Mouse (Mus musculus): ENCODE measurements at regions not wholly inside any gene's neighbourhood (a gene's known extent, or its start where the extent isn't known, plus 50 kb on each side); places are given as distances from the start of the nearest gene placed in this dataset.

GRCm38 (mm10) chr11:19606943-19607342 lies 317.2 kb upstream of the Spred2 start:
- DNase-seq (ENCODE audit: extremely low spot score, low spot score), result peak; percentile 6
- WGBS, result 94% methylated on average over 8 of the region's 8 CpGs
- no peak overlapping the region for H3K27ac ChIP-seq
- H3K27me3 ChIP-seq (ENCODE audit: poor library complexity, severe bottlenecking), result no peaks in the 10 kb centered on the region
- no peaks in the 10 kb centered on the region for H3K36me3 ChIP-seq (replicated peaks)
- no peaks in the 10 kb centered on the region for H3K4me1 ChIP-seq
- H3K4me3 ChIP-seq, result no peak overlapping the region
- H3K9me3 ChIP-seq, result no peaks in the 10 kb centered on the region

- Histone ChIP-seq H3K9me3 (no peaks in the 10 kb centered on the region), H3K27me3 (ENCODE audit: poor library complexity, severe bottlenecking) (no peaks in the 10 kb centered on the region), H3K36me3 (replicated peaks) (no peaks in the 10 kb centered on the region), H3K4me1 (no peaks in the 10 kb centered on the region), H3K27ac (no peak overlapping the region), H3K4me3 (no peak overlapping the region)
- peak; percentile 5 for DNase-seq (ENCODE audit: extremely low spot score, low spot score)
Measured at GRCm38 (mm10) chr11:19607941-19608340, 316.2 kb upstream of the Spred2 start.

GRCm38 (mm10) chr11:19608523-19608922 lies 315.7 kb upstream of the Spred2 start:
- Histone ChIP-seq H3K36me3 (replicated peaks) (no peaks in the 10 kb centered on the region), H3K9me3 (no peaks in the 10 kb centered on the region), H3K4me3 (no peak overlapping the region), H3K4me1 (no peaks in the 10 kb centered on the region), H3K27ac (no peak overlapping the region), H3K27me3 (ENCODE audit: poor library complexity, severe bottlenecking) (no peaks in the 10 kb centered on the region)
- WGBS, result 97% methylated on average over 4 of the region's 4 CpGs
- peak; percentile 7 for DNase-seq (ENCODE audit: extremely low spot score, low spot score)

- H3K4me1 ChIP-seq, result no peaks in the 10 kb centered on the region
- 90% methylated on average over 6 of the region's 6 CpGs for WGBS
- H3K4me3 ChIP-seq, result no peak overlapping the region
- H3K27ac ChIP-seq, result no peak overlapping the region
- no peaks in the 10 kb centered on the region for H3K9me3 ChIP-seq
- H3K27me3 ChIP-seq (ENCODE audit: poor library complexity, severe bottlenecking), result no peaks in the 10 kb centered on the region
- peak; percentile 4 for DNase-seq (ENCODE audit: extremely low spot score, low spot score)
- H3K36me3 ChIP-seq (replicated peaks), result no peaks in the 10 kb centered on the region
Measured at GRCm38 (mm10) chr11:19610559-19610958, 313.6 kb upstream of the Spred2 start.

- no peak for DNase-seq (ENCODE audit: extremely low spot score, low spot score)
- no peaks in the 10 kb centered on the region for H3K27me3 ChIP-seq (ENCODE audit: poor library complexity, severe bottlenecking)
- no peaks in the 10 kb centered on the region for H3K9me3 ChIP-seq
- H3K27ac ChIP-seq, result no peak overlapping the region
- no peak overlapping the region for H3K4me3 ChIP-seq
- H3K36me3 ChIP-seq (replicated peaks), result no peaks in the 10 kb centered on the region
- no peaks in the 10 kb centered on the region for H3K4me1 ChIP-seq
- 90% methylated on average over 4 of the region's 4 CpGs for WGBS
Measured at GRCm38 (mm10) chr11:19611217-19611616, 313.0 kb upstream of the Spred2 start.

GRCm38 (mm10) chr11:19616520-19616919 lies 307.7 kb upstream of the Spred2 start:
- no peak for DNase-seq (ENCODE audit: extremely low spot score, low spot score)
- Histone ChIP-seq H3K9me3 (no peaks in the 10 kb centered on the region), H3K27ac (no peak overlapping the region), H3K27me3 (ENCODE audit: poor library complexity, severe bottlenecking) (no peaks in the 10 kb centered on the region), H3K36me3 (replicated peaks) (no peaks in the 10 kb centered on the region), H3K4me3 (no peak overlapping the region), H3K4me1 (no peaks in the 10 kb centered on the region)
- 86% methylated on average over 4 of the region's 4 CpGs for WGBS

- DNase-seq (ENCODE audit: extremely low spot score, low spot score), result no peak
- Histone ChIP-seq H3K27ac (no peak overlapping the region), H3K9me3 (peaks cover 6% of the 10 kb centered on the region), H3K27me3 (ENCODE audit: poor library complexity, severe bottlenecking) (no peaks in the 10 kb centered on the region), H3K4me3 (no peak overlapping the region), H3K36me3 (replicated peaks) (no peaks in the 10 kb centered on the region), H3K4me1 (no peaks in the 10 kb centered on the region)
- 80% methylated on average over 13 of the region's 13 CpGs for WGBS
Measured at GRCm38 (mm10) chr11:19619494-19619893, 304.7 kb upstream of the Spred2 start.

GRCm38 (mm10) chr11:19631055-19631695 lies 293.0 kb upstream of the Spred2 start:
- no peaks in the 10 kb centered on the region for H3K36me3 ChIP-seq (replicated peaks)
- 83% methylated on average over 6 of the region's 6 CpGs for whole genome bisulfite sequencing
- no peaks in the 10 kb centered on the region for H3K9me3 ChIP-seq
- H3K4me1 ChIP-seq, result peaks cover 5% of the 10 kb centered on the region; the same call in 1 of the 2 replicates
- peak; percentile 10 for DNase-seq (ENCODE audit: extremely low spot score, low spot score)
- no peak overlapping the region for H3K4me3 ChIP-seq
- no peaks in the 10 kb centered on the region for H3K27me3 ChIP-seq (ENCODE audit: poor library complexity, severe bottlenecking)
- no peak overlapping the region for H3K27ac ChIP-seq

GRCm38 (mm10) chr11:19632477-19632876 lies 291.7 kb upstream of the Spred2 start:
- no peak for DNase-seq (ENCODE audit: extremely low spot score, low spot score)
- 83% methylated on average over 5 of the region's 5 CpGs for WGBS
- Histone ChIP-seq H3K4me1 (peaks cover 5% of the 10 kb centered on the region; the same call in 1 of the 2 replicates), H3K4me3 (no peak overlapping the region), H3K27me3 (ENCODE audit: poor library complexity, severe bottlenecking) (no peaks in the 10 kb centered on the region), H3K27ac (no peak overlapping the region), H3K36me3 (replicated peaks) (no peaks in the 10 kb centered on the region), H3K9me3 (no peaks in the 10 kb centered on the region)

GRCm38 (mm10) chr11:19633621-19634020 lies 290.6 kb upstream of the Spred2 start:
- Histone ChIP-seq H3K4me1 (peaks cover 5% of the 10 kb centered on the region; the same call in 1 of the 2 replicates), H3K27ac (no peak overlapping the region), H3K4me3 (no peak overlapping the region), H3K27me3 (ENCODE audit: poor library complexity, severe bottlenecking) (no peaks in the 10 kb centered on the region), H3K9me3 (no peaks in the 10 kb centered on the region), H3K36me3 (replicated peaks) (no peaks in the 10 kb centered on the region)
- no peak for DNase-seq (ENCODE audit: extremely low spot score, low spot score)
- WGBS, result 90% methylated on average over 5 of the region's 5 CpGs

- WGBS, result 68% methylated on average over 8 of the region's 8 CpGs
- no peak for DNase-seq (ENCODE audit: extremely low spot score, low spot score)
- Histone ChIP-seq H3K27ac (no peak overlapping the region), H3K27me3 (ENCODE audit: poor library complexity, severe bottlenecking) (no peaks in the 10 kb centered on the region), H3K9me3 (no peaks in the 10 kb centered on the region), H3K4me1 (0 out of 2 replicates have a peak, but pooled peaks cover 3% of the 10 kb centered on the region), H3K4me3 (no peak overlapping the region), H3K36me3 (replicated peaks) (no peaks in the 10 kb centered on the region)
Measured at GRCm38 (mm10) chr11:19641153-19641552, 283.0 kb upstream of the Spred2 start.

- 0 out of 2 replicates have a peak, but pooled peaks cover 3% of the 10 kb centered on the region for H3K4me1 ChIP-seq
- H3K27ac ChIP-seq, result no peak overlapping the region
Measured at GRCm38 (mm10) chr11:19644116-19644795, 279.9 kb upstream of the Spred2 start.

GRCm38 (mm10) chr11:19645106-19645505 lies 279.1 kb upstream of the Spred2 start:
- no peak for DNase-seq (ENCODE audit: extremely low spot score, low spot score)

More at GRCm38 (mm10) chr11:19644116-19644795, 279.9 kb upstream of the Spred2 start:
- WGBS, result 75% methylated on average over 7 of the region's 7 CpGs
- H3K9me3 ChIP-seq, result no peaks in the 10 kb centered on the region
- DNase-seq (ENCODE audit: extremely low spot score, low spot score), result no peak
- no peaks in the 10 kb centered on the region for H3K36me3 ChIP-seq (replicated peaks)
- H3K4me3 ChIP-seq, result no peak overlapping the region
- no peaks in the 10 kb centered on the region for H3K27me3 ChIP-seq (ENCODE audit: poor library complexity, severe bottlenecking)

More at GRCm38 (mm10) chr11:19645106-19645505, 279.1 kb upstream of the Spred2 start:
- Histone ChIP-seq H3K9me3 (no peaks in the 10 kb centered on the region), H3K27ac (no peak overlapping the region), H3K4me3 (no peak overlapping the region), H3K4me1 (0 out of 2 replicates have a peak, but pooled peaks cover 3% of the 10 kb centered on the region), H3K27me3 (ENCODE audit: poor library complexity, severe bottlenecking) (no peaks in the 10 kb centered on the region), H3K36me3 (replicated peaks) (no peaks in the 10 kb centered on the region)
- 90% methylated on average over 5 of the region's 5 CpGs for WGBS

All from forebrain, embryonic 10.5 days (tissue).